Mouse (Mus musculus) embryo, embryonic 10 days (tissue): ENCODE measurements around the gene Psmc3ip.

Experiments
- DNase-seq: peaks from one replicate; pipeline ENCODE4 v3.0.0-alpha.2; 2015; ENCODE audit warnings: low spot score

Psmc3ip gene

GRCm38 (mm10) chr11:101052751-101053473 is 42.3 kb downstream of the Psmc3ip start:
- no peak for DNase-seq

DNA sequence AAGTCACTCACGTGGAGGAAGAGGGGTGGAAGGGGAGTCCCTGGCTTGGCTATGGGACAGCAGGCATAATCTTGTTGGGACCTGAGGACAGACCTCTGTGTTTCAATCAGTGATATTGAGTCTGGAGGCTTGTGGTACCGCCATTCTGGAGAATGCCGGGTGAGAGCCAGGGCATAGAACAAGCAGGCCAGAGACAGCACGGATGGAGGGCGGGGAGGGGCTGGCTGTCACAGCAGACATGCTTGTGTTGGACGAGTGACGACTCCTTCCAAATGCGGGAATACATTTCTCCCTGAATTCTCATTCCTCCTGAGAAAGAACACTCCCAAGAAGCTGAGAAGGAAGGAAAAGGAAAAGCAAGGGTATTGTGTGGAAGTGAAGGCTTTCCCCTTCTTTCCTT is 43.6 kb downstream of the Psmc3ip start:
- DNase-seq, result no peak

DNA sequence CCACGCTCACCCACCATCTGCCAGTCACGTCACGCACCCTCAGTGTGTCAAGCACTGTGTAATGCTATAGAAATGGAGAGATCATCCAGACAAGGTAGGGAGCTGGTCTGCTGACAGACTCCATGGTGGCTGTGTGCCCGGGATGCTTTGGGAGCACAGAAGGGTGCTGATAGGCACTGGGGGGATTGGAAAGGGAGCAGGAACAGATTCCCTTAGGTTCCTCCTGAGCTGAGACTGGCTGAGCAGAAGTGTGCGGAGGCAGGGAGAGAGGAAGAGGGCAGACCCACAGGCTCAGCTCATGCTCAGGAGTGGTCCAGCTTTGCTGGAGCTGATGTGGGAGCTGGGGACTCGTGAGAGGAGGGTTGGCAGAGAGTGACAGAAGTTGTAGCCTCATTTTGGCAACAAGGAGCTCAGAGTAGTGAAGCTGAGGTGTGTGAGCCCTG is 44.2 kb downstream of the Psmc3ip start:
- DNase-seq, result no peak

DNA sequence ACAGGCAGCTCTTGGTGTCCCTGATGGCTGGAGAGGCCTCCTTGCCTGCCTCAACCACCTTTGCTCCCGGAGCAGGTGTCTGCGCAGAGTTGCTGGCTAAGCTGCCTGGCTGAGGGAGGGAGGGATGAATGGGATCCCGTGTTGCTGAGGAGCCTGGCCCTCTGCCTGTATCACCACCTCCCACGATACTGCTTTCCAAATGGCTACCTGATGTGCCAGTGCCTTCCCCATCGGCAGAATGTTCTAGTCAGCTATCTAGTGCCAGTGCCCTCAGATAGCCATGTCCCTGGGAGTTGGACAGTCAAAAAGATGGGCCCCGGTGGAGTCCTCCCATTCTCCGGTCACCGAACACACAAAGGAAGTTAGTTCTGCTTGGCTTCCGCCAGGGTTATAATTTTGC is 44.9 kb downstream of the Psmc3ip start:
- no peak for DNase-seq

DNA sequence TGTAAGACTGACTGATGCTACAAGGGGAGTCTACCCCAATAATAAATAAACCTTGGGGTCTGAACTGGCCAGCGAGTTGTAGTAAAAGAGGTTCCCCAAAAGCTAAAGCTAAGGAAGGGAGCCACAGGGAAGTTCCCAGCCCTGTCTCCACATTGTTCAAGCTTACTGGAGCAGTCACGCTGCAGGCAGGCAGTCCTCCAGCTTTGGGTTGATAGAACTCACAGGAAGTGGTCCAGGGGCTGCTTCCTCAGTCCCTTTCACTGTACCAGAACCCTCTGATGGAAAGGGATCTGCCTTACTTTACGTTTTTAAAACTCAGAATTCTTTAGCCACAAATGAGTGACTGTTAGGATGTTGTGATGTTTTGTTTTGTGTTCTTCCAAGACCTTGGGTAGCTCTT is 47.7 kb downstream of the Psmc3ip start:
- DNase-seq, result no peak

- no peak for DNase-seq
Measured at GRCm38 (mm10) chr11:101046440-101046839, 48.8 kb downstream of the Psmc3ip start.

GRCm38 (mm10) chr11:101045826-101046225 is 49.4 kb downstream of the Psmc3ip start:
- no peak for DNase-seq
